Mouse (Mus musculus): Measurements from ENCODE around the gene Gm49321. TPM values are rescaled to one million over a fixed set of nuclear protein-coding genes. Genes with fewer than 3 reads are reported as not detected.

The Gm49321 gene
- polyA plus RNA-seq, 1 experiment, result not detected

- Histone ChIP-seq H3K27ac (replicated peaks; ENCODE audit: low read depth, low read length) (peak within 1 kb of the TSS; percentile 59), H3K4me3 (ENCODE audit: insufficient read depth, low read depth, low read length) (peak within 1 kb of the TSS; percentile 84), H3K4me1 (ENCODE audit: control insufficient read depth, insufficient read depth, insufficient read length, low read length) (no peaks in the 10 kb centered on the region)
Measured at GRCm38 (mm10) chr12:73964291-73965281, 27.1 kb downstream of the Gm49321 start, which contains the start of gene Snapc1. Gene Snapc1 (plus strand): TSS chr12:73964481.

GRCm38 (mm10) chr12:73969142-73969541, 31.7 kb downstream of the Gm49321 start:
- Histone ChIP-seq H3K4me1 (ENCODE audit: control insufficient read depth, insufficient read depth, insufficient read length, low read length) (no peaks in the 10 kb centered on the region), H3K4me3 (ENCODE audit: insufficient read depth, low read depth, low read length) (no peak overlapping the region), H3K27ac (replicated peaks; ENCODE audit: low read depth, low read length) (no peak overlapping the region)

- H3K4me3 ChIP-seq (ENCODE audit: insufficient read depth, low read depth, low read length), result no peak overlapping the region
- H3K27ac ChIP-seq (replicated peaks; ENCODE audit: low read depth, low read length), result no peak overlapping the region
- H3K4me1 ChIP-seq (ENCODE audit: control insufficient read depth, insufficient read depth, insufficient read length, low read length), result no peaks in the 10 kb centered on the region
Measured at GRCm38 (mm10) chr12:73974584-73974983, 37.1 kb downstream of the Gm49321 start.

GRCm38 (mm10) chr12:73978144-73978543, 40.7 kb downstream of the Gm49321 start:
- Histone ChIP-seq H3K27ac (replicated peaks; ENCODE audit: low read depth, low read length) (no peak overlapping the region), H3K4me1 (ENCODE audit: control insufficient read depth, insufficient read depth, insufficient read length, low read length) (no peaks in the 10 kb centered on the region), H3K4me3 (ENCODE audit: insufficient read depth, low read depth, low read length) (no peak overlapping the region)

GRCm38 (mm10) chr12:73979667-73980066, 42.2 kb downstream of the Gm49321 start:
- Histone ChIP-seq H3K27ac (replicated peaks; ENCODE audit: low read depth, low read length) (no peak overlapping the region), H3K4me1 (ENCODE audit: control insufficient read depth, insufficient read depth, insufficient read length, low read length) (no peaks in the 10 kb centered on the region), H3K4me3 (ENCODE audit: insufficient read depth, low read depth, low read length) (no peak overlapping the region)

- Histone ChIP-seq H3K4me1 (ENCODE audit: control insufficient read depth, insufficient read depth, insufficient read length, low read length) (no peaks in the 10 kb centered on the region), H3K27ac (replicated peaks; ENCODE audit: low read depth, low read length) (no peak overlapping the region), H3K4me3 (ENCODE audit: insufficient read depth, low read depth, low read length) (no peak overlapping the region)
Measured at GRCm38 (mm10) chr12:73982533-73982932, 45.1 kb downstream of the Gm49321 start.

- no peak overlapping the region for H3K27ac ChIP-seq (replicated peaks; ENCODE audit: low read depth, low read length)
- no peaks in the 10 kb centered on the region for H3K4me1 ChIP-seq (ENCODE audit: control insufficient read depth, insufficient read depth, insufficient read length, low read length)
- no peak overlapping the region for H3K4me3 ChIP-seq (ENCODE audit: insufficient read depth, low read depth, low read length)
Measured at GRCm38 (mm10) chr12:73986299-73986698, 48.8 kb downstream of the Gm49321 start.

- Histone ChIP-seq H3K27ac (replicated peaks; ENCODE audit: low read depth, low read length) (no peak overlapping the region), H3K4me1 (ENCODE audit: control insufficient read depth, insufficient read depth, insufficient read length, low read length) (no peaks in the 10 kb centered on the region), H3K4me3 (ENCODE audit: insufficient read depth, low read depth, low read length) (no peak overlapping the region)
Measured at GRCm38 (mm10) chr12:73988393-73989008, 51.0 kb downstream of the Gm49321 start.

GRCm38 (mm10) chr12:73989594-73989993, 52.1 kb downstream of the Gm49321 start:
- H3K4me3 ChIP-seq (ENCODE audit: insufficient read depth, low read depth, low read length), result no peak overlapping the region
- no peak overlapping the region for H3K27ac ChIP-seq (replicated peaks; ENCODE audit: low read depth, low read length)
- H3K4me1 ChIP-seq (ENCODE audit: control insufficient read depth, insufficient read depth, insufficient read length, low read length), result no peaks in the 10 kb centered on the region

- Histone ChIP-seq H3K4me1 (ENCODE audit: control insufficient read depth, insufficient read depth, insufficient read length, low read length) (no peaks in the 10 kb centered on the region), H3K27ac (replicated peaks; ENCODE audit: low read depth, low read length) (no peak overlapping the region), H3K4me3 (ENCODE audit: insufficient read depth, low read depth, low read length) (no peak overlapping the region)
Measured at GRCm38 (mm10) chr12:73996906-73997296, 59.4 kb downstream of the Gm49321 start.

GRCm38 (mm10) chr12:73997297-73998127, 60.1 kb downstream of the Gm49321 start, which contains the start of gene Syt16:
Gene Syt16 (plus strand): TSS chr12:73997661.
- H3K4me3 ChIP-seq (ENCODE audit: insufficient read depth, low read depth, low read length), result no peak within 1 kb of the TSS
- H3K27ac ChIP-seq (replicated peaks; ENCODE audit: low read depth, low read length), result no peak within 1 kb of the TSS
- no peaks in the 10 kb centered on the region for H3K4me1 ChIP-seq (ENCODE audit: control insufficient read depth, insufficient read depth, insufficient read length, low read length)

GRCm38 (mm10) chr12:73998128-73998456, 60.6 kb downstream of the Gm49321 start:
- Histone ChIP-seq H3K4me1 (ENCODE audit: control insufficient read depth, insufficient read depth, insufficient read length, low read length) (no peaks in the 10 kb centered on the region), H3K4me3 (ENCODE audit: insufficient read depth, low read depth, low read length) (no peak overlapping the region), H3K27ac (replicated peaks; ENCODE audit: low read depth, low read length) (no peak overlapping the region)

- no peak overlapping the region for H3K27ac ChIP-seq (replicated peaks; ENCODE audit: low read depth, low read length)
- no peak overlapping the region for H3K4me3 ChIP-seq (ENCODE audit: insufficient read depth, low read depth, low read length)
- no peaks in the 10 kb centered on the region for H3K4me1 ChIP-seq (ENCODE audit: control insufficient read depth, insufficient read depth, insufficient read length, low read length)
Measured at GRCm38 (mm10) chr12:74002449-74002848, 65.0 kb downstream of the Gm49321 start.

- Histone ChIP-seq H3K27ac (replicated peaks; ENCODE audit: low read depth, low read length) (no peak overlapping the region), H3K4me3 (ENCODE audit: insufficient read depth, low read depth, low read length) (no peak overlapping the region), H3K4me1 (ENCODE audit: control insufficient read depth, insufficient read depth, insufficient read length, low read length) (no peaks in the 10 kb centered on the region)
Measured at GRCm38 (mm10) chr12:74009448-74009911, 72.0 kb downstream of the Gm49321 start.

- Histone ChIP-seq H3K4me1 (ENCODE audit: control insufficient read depth, insufficient read depth, insufficient read length, low read length) (no peaks in the 10 kb centered on the region), H3K27ac (replicated peaks; ENCODE audit: low read depth, low read length) (no peak overlapping the region), H3K4me3 (ENCODE audit: insufficient read depth, low read depth, low read length) (no peak overlapping the region)
Measured at GRCm38 (mm10) chr12:74013739-74014138, 76.3 kb downstream of the Gm49321 start.

Data from brown adipose tissue, adult 24 weeks (tissue).